Mouse (Mus musculus): ENCODE measurements at regions not wholly inside any gene's neighbourhood (a gene's known extent, or its start where the extent isn't known, plus 50 kb on each side); places are given as distances from the start of the nearest gene placed in this dataset.

DNA sequence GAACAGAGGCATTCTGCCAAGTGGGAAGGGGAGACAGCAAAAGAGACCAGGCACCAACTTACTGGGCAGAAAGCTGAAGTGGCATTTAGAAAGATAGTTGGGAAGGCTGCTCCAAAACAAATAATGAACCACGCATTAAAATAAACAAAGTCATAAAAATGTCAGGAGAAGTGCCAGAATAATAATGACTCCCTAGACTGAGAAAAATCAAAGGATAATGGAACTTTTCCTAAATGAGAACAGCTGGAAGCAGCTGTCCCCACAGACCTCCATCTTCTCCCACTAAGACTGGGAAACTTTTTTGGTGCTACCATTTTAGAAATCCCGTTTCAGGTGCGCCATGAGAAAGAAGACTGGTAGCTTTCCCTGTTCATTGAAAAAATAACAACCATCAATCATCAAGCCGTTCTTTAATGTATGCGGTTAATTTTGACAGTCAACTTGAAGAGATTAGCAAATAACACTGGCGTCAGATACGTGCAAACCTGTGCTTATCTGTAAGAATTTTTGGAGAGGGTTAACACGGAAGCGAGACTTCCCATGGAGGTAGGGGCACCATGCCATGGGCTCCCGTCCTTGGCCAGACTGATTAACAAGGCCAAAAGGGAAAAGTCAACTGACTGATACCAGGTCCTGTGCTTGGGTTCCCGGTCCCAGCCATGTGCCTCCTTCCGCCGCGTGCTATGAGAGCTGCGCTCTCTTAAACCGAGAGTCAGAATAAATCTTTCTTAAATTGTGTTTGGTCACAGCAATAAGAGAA, 286.1 kb upstream of the Id4 start:
- DNase-seq (ENCODE audit: low spot score): no peak

- no peak for DNase-seq (ENCODE audit: low spot score)
Observed at GRCm38 (mm10) chr13:47998495-47998894, 262.5 kb upstream of the Id4 start.

DNA sequence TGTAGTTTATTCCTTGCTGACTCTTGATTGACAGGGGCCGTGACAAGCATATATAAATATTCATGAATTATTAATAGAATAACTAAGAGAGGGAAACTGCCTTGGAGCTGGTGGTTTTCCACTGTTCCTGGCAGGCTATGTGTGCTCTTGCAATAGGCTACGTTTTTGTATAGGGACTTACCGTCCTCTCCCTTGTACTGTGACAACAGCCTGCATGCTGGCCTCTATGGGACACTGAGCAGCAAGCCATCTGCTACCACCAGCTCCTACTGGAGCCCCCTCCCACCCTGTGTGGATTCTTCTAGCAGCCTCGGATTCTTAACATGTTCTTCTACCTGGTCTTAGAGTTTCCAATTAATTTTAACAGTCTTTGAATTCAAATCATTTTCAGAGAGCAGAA, 261.6 kb upstream of the Id4 start:
- DNase-seq (ENCODE audit: low spot score): no peak

- DNase-seq (ENCODE audit: low spot score): no peak
Observed at GRCm38 (mm10) chr13:48003126-48003525, 257.9 kb upstream of the Id4 start.

- no peak for DNase-seq (ENCODE audit: low spot score)
Observed at GRCm38 (mm10) chr13:48013336-48013750, 247.7 kb upstream of the Id4 start.

DNA sequence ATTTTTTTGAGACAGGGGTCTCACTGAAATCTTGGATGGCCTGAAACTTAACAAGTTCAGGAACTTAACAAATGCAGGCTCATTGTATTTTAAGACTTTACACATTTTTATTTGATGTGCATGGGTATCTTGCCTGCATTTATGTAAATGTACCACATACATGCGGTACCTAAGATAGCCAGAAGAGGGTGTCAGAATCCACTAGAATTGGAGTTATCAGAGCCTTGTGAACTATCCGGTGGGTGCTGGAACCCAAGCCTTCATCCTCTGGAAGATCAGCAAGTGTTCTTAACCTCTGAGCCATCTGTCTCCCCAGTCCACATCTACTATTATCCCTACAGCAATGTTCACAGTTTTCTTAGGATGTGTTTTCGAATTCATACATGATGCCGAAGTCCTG, 245.7 kb upstream of the Id4 start:
- no peak for DNase-seq (ENCODE audit: low spot score)

GRCm38 (mm10) chr13:48016051-48016450, 245.0 kb upstream of the Id4 start:
- no peak for DNase-seq (ENCODE audit: low spot score)

DNA sequence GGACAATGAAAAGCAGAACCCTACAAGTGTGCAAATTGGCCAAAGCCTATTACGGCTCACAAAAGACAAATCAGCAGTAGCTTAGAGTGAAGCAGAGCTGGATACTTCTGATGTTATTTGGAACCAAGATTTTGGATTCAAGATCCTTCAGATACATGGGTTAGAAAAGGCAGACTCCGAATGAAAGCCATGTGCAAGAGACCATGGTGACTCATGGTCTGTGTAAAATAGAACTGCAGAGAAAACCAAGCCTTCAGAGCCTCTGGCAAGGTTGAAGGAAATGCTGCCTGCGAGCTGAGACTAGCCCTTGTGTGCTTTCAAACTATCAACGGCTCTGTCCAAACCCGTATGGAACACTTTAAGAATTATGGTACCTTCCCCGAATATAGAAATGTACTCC, 244.4 kb upstream of the Id4 start:
- DNase-seq (ENCODE audit: low spot score): no peak

DNA sequence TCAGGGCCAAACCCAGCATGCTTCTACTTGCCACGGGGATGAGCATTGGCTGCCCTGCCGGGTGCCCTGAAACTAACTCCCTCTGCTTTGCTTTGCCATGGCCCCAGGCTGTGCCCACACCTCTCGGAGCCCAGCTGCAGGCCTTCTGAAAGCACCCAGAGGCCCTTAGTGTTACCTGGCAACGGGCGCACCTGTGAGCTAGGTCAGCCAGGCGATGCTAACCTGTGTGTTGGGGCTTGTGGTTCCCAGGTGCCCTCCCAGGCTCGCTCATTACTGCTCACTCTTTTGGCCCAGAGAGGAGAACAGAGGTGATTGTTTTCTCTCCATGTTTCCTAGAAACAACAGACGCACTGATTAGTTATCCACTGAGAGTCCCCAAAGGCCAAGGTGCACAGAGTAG, 243.4 kb upstream of the Id4 start:
- DNase-seq (ENCODE audit: low spot score): no peak

DNA sequence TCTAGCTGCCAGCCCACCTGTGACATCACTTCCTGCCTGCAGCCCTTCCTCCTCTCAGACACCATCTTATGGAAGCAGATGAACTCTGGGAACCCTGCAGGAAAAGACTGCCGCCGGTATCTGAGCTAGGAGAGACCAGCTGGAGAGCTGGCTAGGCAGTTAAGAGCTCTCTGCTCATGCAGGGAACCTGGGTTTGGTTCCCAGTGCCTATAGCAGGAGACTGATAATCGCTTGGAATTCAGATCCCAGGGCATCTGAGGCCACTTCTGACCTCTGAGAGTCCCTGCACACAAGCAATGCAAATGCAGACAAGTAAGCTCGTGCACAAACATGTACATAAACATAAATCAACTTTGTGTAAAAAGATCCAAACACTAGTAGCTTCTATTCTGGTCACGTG, 242.4 kb upstream of the Id4 start:
- DNase-seq (ENCODE audit: low spot score): no peak

DNA sequence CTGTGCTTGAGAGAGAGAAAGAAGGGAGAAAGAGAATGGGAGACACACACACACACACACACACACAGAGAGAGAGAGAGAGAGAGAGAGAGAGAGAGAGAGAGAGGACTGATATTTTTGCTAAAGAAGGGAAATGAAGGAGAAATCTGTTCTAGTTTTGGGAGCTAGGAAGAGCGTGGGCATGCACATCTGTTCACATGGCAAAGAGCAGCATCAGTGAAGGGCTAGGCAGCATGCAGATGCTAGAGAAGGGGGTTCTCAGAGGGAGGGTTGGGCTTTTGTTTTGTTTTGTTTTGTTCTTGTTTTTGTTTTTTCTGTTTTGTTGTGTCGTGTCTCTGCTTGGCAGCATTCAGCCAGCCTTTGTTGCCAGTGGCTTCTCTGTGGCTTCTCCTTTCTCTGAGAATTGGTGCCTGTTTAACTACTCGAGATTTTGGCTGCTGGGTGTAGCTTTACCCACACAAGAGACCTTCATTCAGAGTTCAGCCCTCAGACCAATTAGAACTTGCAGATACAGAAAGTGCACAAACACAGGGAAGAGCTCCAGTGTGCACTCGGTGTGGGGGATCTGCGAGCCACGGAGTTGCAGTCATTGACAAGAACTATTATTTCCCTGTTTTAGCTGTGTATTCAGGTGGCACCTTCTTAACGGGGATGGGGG, 237.9 kb upstream of the Id4 start:
- peak; percentile 6 for DNase-seq (ENCODE audit: low spot score)

DNA sequence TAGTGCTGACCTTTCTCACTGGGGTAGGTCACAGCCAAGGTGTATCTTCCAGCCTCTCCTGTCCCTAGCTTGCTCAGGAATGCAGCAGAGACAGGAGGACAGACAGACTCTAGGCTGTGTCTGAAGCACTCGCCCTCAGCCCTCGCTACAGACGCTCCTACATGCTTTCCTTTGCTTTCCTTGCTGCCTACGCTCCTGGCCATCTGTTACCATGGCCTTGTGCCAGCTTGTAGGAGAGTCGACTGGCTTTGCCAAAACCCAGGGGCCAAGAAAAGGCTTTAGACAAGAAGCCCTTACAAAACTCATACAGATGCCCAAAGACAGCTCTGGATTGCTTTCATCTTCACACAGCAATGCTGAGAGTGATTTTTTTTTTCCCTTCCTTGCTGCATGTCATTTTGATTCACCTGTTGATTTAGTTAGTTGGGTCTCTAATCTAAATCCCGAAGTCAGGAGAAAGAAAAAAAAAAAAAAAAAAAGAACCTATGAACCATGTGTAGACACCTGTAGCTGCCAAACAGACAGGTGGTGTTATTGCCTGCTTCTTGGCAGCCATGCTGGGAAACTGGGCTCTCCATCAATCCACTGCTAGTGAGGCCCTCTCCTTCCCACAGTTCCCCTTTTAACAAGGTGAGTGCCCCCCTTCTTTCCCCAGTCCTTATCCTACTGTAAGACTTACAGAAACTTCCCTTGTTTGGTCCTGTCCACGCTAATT, 233.1 kb upstream of the Id4 start:
- peak; percentile 18 for DNase-seq (ENCODE audit: low spot score)

GRCm38 (mm10) chr13:48031491-48031890, 229.5 kb upstream of the Id4 start:
- DNase-seq (ENCODE audit: low spot score): no peak

GRCm38 (mm10) chr13:48042172-48042571, 218.9 kb upstream of the Id4 start:
- no peak for DNase-seq (ENCODE audit: low spot score)

- DNase-seq (ENCODE audit: low spot score): no peak
Observed at GRCm38 (mm10) chr13:48042572-48042971, 218.5 kb upstream of the Id4 start.

- DNase-seq (ENCODE audit: low spot score): no peak
Observed at GRCm38 (mm10) chr13:48046201-48046750, 214.8 kb upstream of the Id4 start.

DNA sequence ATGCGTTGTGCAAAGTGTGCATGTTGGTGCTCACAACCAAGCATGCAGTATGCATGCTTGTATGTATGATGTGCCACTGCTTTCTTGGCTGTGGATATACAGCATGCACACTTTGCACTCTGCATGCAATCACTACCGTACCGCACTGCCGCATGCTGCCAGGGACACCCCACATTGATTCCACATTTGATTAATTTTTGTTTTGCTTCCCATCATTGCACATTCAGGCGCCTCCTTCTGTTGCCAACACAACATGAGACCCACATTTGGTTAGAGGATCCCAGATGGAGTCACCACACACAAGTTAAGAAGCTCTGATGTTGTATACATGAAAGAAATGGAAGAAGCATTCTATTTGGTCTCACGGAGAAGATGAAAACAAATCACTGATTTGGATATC, 211.2 kb upstream of the Id4 start:
- DNase-seq (ENCODE audit: low spot score): no peak

GRCm38 (mm10) chr13:48074630-48075029, 186.4 kb upstream of the Id4 start:
- peak; percentile 22 for DNase-seq (ENCODE audit: low spot score)

- no peak for DNase-seq (ENCODE audit: low spot score)
Observed at GRCm38 (mm10) chr13:48075315-48075714, 185.7 kb upstream of the Id4 start.

GRCm38 (mm10) chr13:48078214-48078613, 182.8 kb upstream of the Id4 start:
- DNase-seq (ENCODE audit: low spot score): no peak

GRCm38 (mm10) chr13:48083294-48083693, 177.7 kb upstream of the Id4 start:
- DNase-seq (ENCODE audit: low spot score): no peak

- DNase-seq (ENCODE audit: low spot score): no peak
Observed at GRCm38 (mm10) chr13:48083807-48084206, 177.2 kb upstream of the Id4 start.
